Mouse (Mus musculus) CH12.LX (cell line): ENCODE measurements around the gene Nexn. TPM values are rescaled to one million over a fixed set of nuclear protein-coding genes. Genes with fewer than 3 reads are reported as not detected.

Experiments used
- DNase-seq: peaks from one replicate; pipeline ENCODE4 v3.0.0-alpha.2; 2013; ENCODE audit errors: extremely low read depth
- H3K27ac ChIP-seq: 2 replicates; pipeline ENCODE4 v1.5.1; 2012; ENCODE audit warnings: low read depth, mild to moderate bottlenecking, control low read depth, moderate library complexity; ENCODE audit not compliant: insufficient read depth
- H3K27me3 ChIP-seq: replicated peaks from 2 replicates; pipeline ENCODE3; 2012; ENCODE audit warnings: inconsistent platforms
- H3K36me3 ChIP-seq, 2 experiments: replicated peaks in 1 of 2; 2 replicates each; pipeline versions ENCODE3 to v1.6.1; 2012; ENCODE audit warnings: inconsistent platforms in 1 of 2, low read length in 1 of 2, mild to moderate bottlenecking in 1 of 2, mixed read lengths in 1 of 2, moderate library complexity in 1 of 2; ENCODE audit not compliant: control insufficient read depth in 1 of 2, insufficient read depth in 1 of 2
- H3K4me1 ChIP-seq, 2 experiments: 2 replicates each; pipeline ENCODE4 v1.6.1; 2012; ENCODE audit warnings: inconsistent platforms in 1 of 2, moderate library complexity in 1 of 2; ENCODE audit not compliant: insufficient read depth in 2 of 2, control insufficient read depth in 1 of 2
- H3K4me2 ChIP-seq: 2 replicates; pipeline ENCODE4 v1.6.1; 2012; ENCODE audit warnings: low read depth, mild to moderate bottlenecking, control low read depth; ENCODE audit not compliant: poor library complexity, insufficient read depth, severe bottlenecking
- H3K4me3 ChIP-seq, 3 experiments: fragments of 150-350 bp in 1 of 3; sonication (generic) in 1 of 3; replicated peaks in 1 of 3; 2 replicates each; pipeline versions ENCODE3 to v1.5.1; 2011 to 2012; ENCODE audit warnings: low read depth in 2 of 3, low read length in 2 of 3, mild to moderate bottlenecking in 2 of 3, moderate library complexity in 2 of 3, control low read depth in 1 of 3, improper control_type of control experiment in 1 of 3, inconsistent platforms in 1 of 3, mixed read lengths in 1 of 3; ENCODE audit not compliant: poor library complexity in 1 of 3
- H3K79me2 ChIP-seq: replicated peaks from 2 replicates; pipeline ENCODE4 v1.6.1; 2012; ENCODE audit warnings: mild to moderate bottlenecking, moderate library complexity; ENCODE audit not compliant: control insufficient read depth, poor library complexity, insufficient read depth, severe bottlenecking; ENCODE audit errors: extremely low read depth
- H3K9ac ChIP-seq: 2 replicates; pipeline ENCODE4 v1.6.1; 2012; ENCODE audit warnings: low read depth, mild to moderate bottlenecking, control low read depth, moderate library complexity; ENCODE audit not compliant: insufficient read depth
- H3K9me3 ChIP-seq: replicated peaks from 2 replicates; pipeline ENCODE3; 2012; ENCODE audit warnings: low read length, inconsistent platforms, mixed read lengths
- BHLHE40 ChIP-seq: IDR thresholded peaks from 2 replicates; pipeline ENCODE4 v1.6.1; 2011; ENCODE audit warnings: mild to moderate bottlenecking, low read depth, low read length, improper control_type of control experiment
- CHD1 ChIP-seq: IDR thresholded peaks from 2 replicates; pipeline ENCODE4 v1.6.1; 2012; ENCODE audit warnings: low read depth, low read length, improper control_type of control experiment, inconsistent platforms
- CTCF ChIP-seq, 2 experiments: IDR thresholded peaks in 1 of 2; conservative IDR thresholded peaks in 1 of 2; 2 replicates each; pipeline ENCODE4 v1.5.1; 2011 to 2012; ENCODE audit warnings: low read depth in 2 of 2, low read length in 2 of 2, improper control_type of control experiment in 1 of 2, inconsistent platforms in 1 of 2, mild to moderate bottlenecking in 1 of 2, moderate library complexity in 1 of 2
- ELF1 ChIP-seq: IDR thresholded peaks from 2 replicates; pipeline ENCODE4 v1.6.1; 2014; ENCODE audit warnings: low read depth, mild to moderate bottlenecking, inconsistent platforms, low read length, improper control_type of control experiment
- HCFC1 ChIP-seq: IDR thresholded peaks from 2 replicates; pipeline ENCODE4 v1.6.1; 2012; ENCODE audit warnings: low read depth, mild to moderate bottlenecking, inconsistent platforms, low read length, improper control_type of control experiment
- MAFK ChIP-seq: IDR thresholded peaks from 2 replicates; pipeline ENCODE4 v1.6.1; 2011; ENCODE audit warnings: low read length, improper control_type of control experiment; ENCODE audit not compliant: insufficient replicate concordance
- MAZ ChIP-seq: IDR thresholded peaks from 2 replicates; pipeline ENCODE4 v1.6.1; 2012; ENCODE audit warnings: low read depth, mild to moderate bottlenecking, inconsistent platforms, low read length, improper control_type of control experiment, moderate library complexity
- MXI1 ChIP-seq: IDR thresholded peaks from 2 replicates; pipeline ENCODE4 v1.6.1; 2011; ENCODE audit warnings: mild to moderate bottlenecking, low read depth, low read length, improper control_type of control experiment
- MYC ChIP-seq: IDR thresholded peaks from 2 replicates; pipeline ENCODE4 v1.6.1; 2011; ENCODE audit warnings: low read depth, mild to moderate bottlenecking, improper control_type of control experiment, low read length
- NELFE ChIP-seq: IDR thresholded peaks from 2 replicates; pipeline ENCODE4 v1.6.1; 2011; ENCODE audit warnings: low read depth, low read length, improper control_type of control experiment
- NRF1 ChIP-seq: IDR thresholded peaks from 2 replicates; pipeline ENCODE4 v1.6.1; 2014; ENCODE audit warnings: low read depth, mild to moderate bottlenecking, inconsistent platforms, low read length, improper control_type of control experiment, moderate library complexity
- RCOR1 ChIP-seq: conservative IDR thresholded peaks from 2 replicates; pipeline ENCODE4 v1.6.1; 2012; ENCODE audit warnings: low read depth, mild to moderate bottlenecking, inconsistent platforms, low read length, improper control_type of control experiment
- SMC3 ChIP-seq: IDR thresholded peaks from 2 replicates; pipeline ENCODE4 v1.6.1; 2011; ENCODE audit warnings: low read depth, low read length, improper control_type of control experiment
- TBP ChIP-seq: conservative IDR thresholded peaks from 2 replicates; pipeline ENCODE4 v1.6.1; 2011; ENCODE audit warnings: low read depth, low read length, improper control_type of control experiment
- USF1 ChIP-seq: IDR thresholded peaks from 2 replicates; pipeline ENCODE4 v1.6.1; 2014; ENCODE audit warnings: low read depth, mild to moderate bottlenecking, inconsistent platforms, low read length, improper control_type of control experiment
- USF2 ChIP-seq: conservative IDR thresholded peaks from 2 replicates; pipeline ENCODE4 v1.6.1; 2011; ENCODE audit warnings: low read depth, low read length, improper control_type of control experiment
- ZC3H11A ChIP-seq: IDR thresholded peaks from 2 replicates; pipeline ENCODE4 v1.6.1; 2012; ENCODE audit warnings: low read depth, mild to moderate bottlenecking, inconsistent platforms, low read length, improper control_type of control experiment
- ZKSCAN1 ChIP-seq: IDR thresholded peaks from 2 replicates; pipeline ENCODE4 v1.6.1; 2012; ENCODE audit warnings: low read depth, inconsistent platforms, low read length, improper control_type of control experiment, borderline replicate concordance
- ZMIZ1 ChIP-seq: IDR thresholded peaks from 2 replicates; pipeline ENCODE4 v1.6.1; 2012; ENCODE audit warnings: low read depth, mild to moderate bottlenecking, inconsistent platforms, low read length, improper control_type of control experiment
- dilution Hi-C: fragments of 300-500 bp; cut with MboI; formaldehyde crosslinking; loops from 2 replicates; pipeline ENCODE4 v1.14.3; 2020; ENCODE audit warnings: low sequenced_read_pairs; ENCODE audit not compliant: extremely low pct_unique_long_range_greater_than_20kb, extremely low pct_ligation_motif_present
- in situ Hi-C: fragments of 300-500 bp; cut with MboI; formaldehyde crosslinking; loops from 3 replicates; pipeline ENCODE4 v1.14.3; 2019; ENCODE audit warnings: low sequenced_read_pairs, low pct_ligation_motif_present, low pct_unique_long_range_greater_than_20kb, mixed read lengths
- polyA plus RNA-seq: library from polyadenylated mRNA; unstranded; fragments of >175 nt; gene quantifications from 2 replicates; pipeline ENCODE4 v1.2.1, GENCODE M21; 2012; ENCODE audit warnings: low read depth; ENCODE audit not compliant: insufficient read length
- total RNA-seq, 2 experiments: library from RNA; depleted of rRNA; stranded (reverse); fragments of 300-350 nt in 1 of 2; fragments of >200 nt in 1 of 2; gene quantifications; 2 replicates each; pipeline ENCODE4 v1.2.3; 2012 to 2014

The Nexn gene
- total and polyA plus RNA-seq, 3 experiments = 0.08 to 0.17 TPM; not detected in 1

DNA sequence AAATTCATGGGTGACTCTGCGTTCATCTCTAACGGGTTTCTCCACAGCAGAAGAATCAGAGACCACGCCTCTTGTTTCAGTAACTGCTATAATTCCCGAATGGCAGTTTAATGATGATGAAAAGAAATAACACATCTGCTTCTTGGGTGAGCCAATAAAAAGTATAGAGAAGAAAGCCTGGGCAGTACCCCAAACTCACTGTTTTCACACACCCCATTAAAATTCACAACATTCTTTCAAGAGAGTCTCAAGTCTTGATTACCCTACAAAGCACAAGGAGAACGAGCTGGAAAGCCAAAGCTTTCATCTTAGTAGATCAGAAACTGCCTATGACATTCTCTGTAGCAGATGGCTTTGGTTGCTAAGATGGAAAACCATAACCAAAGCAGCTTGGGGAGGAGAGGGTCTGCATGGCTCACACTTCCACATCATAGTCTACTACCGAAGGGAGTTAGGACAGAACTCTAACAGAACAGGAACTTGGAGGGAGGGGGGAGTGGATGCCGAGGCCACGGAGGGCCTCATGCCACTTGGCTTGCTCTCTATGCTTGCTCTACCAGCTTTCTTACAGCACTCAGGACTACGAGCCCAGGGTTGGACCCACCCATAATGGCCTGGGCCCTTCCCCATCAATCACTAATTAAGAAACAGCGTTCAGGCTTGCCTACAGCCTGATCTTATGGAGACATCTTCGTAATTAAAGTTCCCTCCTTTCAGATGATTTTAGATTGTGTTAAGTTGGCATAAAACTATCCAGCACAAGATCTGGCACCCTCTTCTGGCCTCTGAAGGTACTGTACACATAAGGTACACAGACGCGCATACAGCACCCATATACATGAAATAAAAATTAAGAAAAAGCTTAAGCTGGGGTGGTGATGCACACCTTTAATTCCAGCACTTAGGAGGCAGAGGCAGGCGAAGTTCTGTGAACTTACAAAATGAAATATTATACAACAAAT is 34.5 kb upstream of the Nexn start:
- dilution Hi-C loops = no loop called here
- H3K79me2 ChIP-seq = no peaks in the 10 kb centered on the region
- DNase-seq = peak; percentile 24

DNA sequence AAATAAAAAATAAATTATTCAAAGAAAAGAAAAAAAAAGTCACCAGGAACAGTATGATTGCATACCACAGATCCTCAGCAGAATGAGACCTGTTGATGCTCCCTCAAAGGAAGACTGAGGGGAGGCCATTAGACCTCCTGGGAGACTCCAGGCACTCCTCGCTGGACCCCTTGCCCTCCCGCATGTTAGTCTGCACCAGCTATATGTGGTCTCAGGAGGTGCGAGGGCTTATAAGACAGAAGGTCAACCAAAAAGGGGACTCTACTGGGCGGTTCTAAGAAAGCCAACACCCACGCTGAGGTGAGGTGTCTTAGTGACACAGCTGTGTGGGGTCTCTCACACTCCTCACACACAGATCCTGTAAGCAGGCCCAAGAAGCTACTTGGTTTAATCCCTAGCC is 29.7 kb upstream of the Nexn start:
- in situ Hi-C loops = no loop called here
- no peak for DNase-seq

More for the DNA sequence above, 34.5 kb upstream of the Nexn start:
- Histone ChIP-seq H3K36me3 (peaks cover 46 to 86% of the 10 kb centered on the region in 2 experiments), H3K27ac (no peak overlapping the region), H3K9me3 (no peaks in the 10 kb centered on the region), H3K4me2 (no peak overlapping the region), H3K4me1 (peaks cover 2 to 9% of the 10 kb centered on the region in 2 experiments; a peak in 1 of 4 replicates), H3K27me3 (no peaks in the 10 kb centered on the region), H3K9ac (no peak overlapping the region), H3K4me3 (no peak overlapping the region)
- TF ChIP-seq ZC3H11A (no peak), USF1 (no peak), CHD1 (no peak), CTCF (conservative IDR thresholded peaks at IDR 0.05 in 1 of 2, IDR thresholded peaks at IDR 0.05 in 1 of 2; ENCODE audit: low read depth in 2 of 2, low read length in 2 of 2) (peak in 1 of 2 experiments; percentile 54; a peak in 3 of 4 replicates), TBP (no peak), ZMIZ1 (no peak), ZKSCAN1 (no peak), SMC3 (peak; percentile 26), MAFK (no peak), NELFE (no peak), MYC (no peak), NRF1 (no peak)
- in situ Hi-C loops = no loop called here

More for the DNA sequence above, 29.7 kb upstream of the Nexn start:
- Histone ChIP-seq H3K4me3 (no peak overlapping the region), H3K4me2 (no peak overlapping the region), H3K9ac (no peak overlapping the region), H3K27ac (no peak overlapping the region), H3K9me3 (no peaks in the 10 kb centered on the region), H3K79me2 (no peaks in the 10 kb centered on the region)
- no peak for TF ChIP-seq MAZ
- no peak for TF ChIP-seq ZMIZ1
- TF ChIP-seq RCOR1 = no peak
- no peak for TF ChIP-seq ZKSCAN1
- TF ChIP-seq CTCF (conservative IDR thresholded peaks at IDR 0.05 in 1 of 2, IDR thresholded peaks at IDR 0.05 in 1 of 2; ENCODE audit: low read depth in 2 of 2, low read length in 2 of 2) = no peak
- no peak for TF ChIP-seq BHLHE40
- no peak for TF ChIP-seq USF2
- TF ChIP-seq MXI1 = no peak
- no peak for TF ChIP-seq HCFC1
- no peak for TF ChIP-seq ELF1
- TF ChIP-seq, all 38 proteins: peak for 0
- H3K27me3 ChIP-seq = no peaks in the 10 kb centered on the region
- peaks cover 46 to 81% of the 10 kb centered on the region in 2 experiments for H3K36me3 ChIP-seq
- H3K4me1 ChIP-seq = no peaks in the 10 kb centered on the region
- dilution Hi-C loops = no loop called here
